Mouse (Mus musculus) right cerebral cortex, postnatal 14 days (tissue): ENCODE measurements around the gene Rdm1.
"Not testable (repeated sequence)": the region's sequence is repeated elsewhere in the genome, so short reads cannot be mapped to it uniquely, and the experiment has no call there.

Experiments used
- DNase-seq: peaks from one replicate; pipeline ENCODE4 v3.0.0; 2022

The Rdm1 gene

DNA sequence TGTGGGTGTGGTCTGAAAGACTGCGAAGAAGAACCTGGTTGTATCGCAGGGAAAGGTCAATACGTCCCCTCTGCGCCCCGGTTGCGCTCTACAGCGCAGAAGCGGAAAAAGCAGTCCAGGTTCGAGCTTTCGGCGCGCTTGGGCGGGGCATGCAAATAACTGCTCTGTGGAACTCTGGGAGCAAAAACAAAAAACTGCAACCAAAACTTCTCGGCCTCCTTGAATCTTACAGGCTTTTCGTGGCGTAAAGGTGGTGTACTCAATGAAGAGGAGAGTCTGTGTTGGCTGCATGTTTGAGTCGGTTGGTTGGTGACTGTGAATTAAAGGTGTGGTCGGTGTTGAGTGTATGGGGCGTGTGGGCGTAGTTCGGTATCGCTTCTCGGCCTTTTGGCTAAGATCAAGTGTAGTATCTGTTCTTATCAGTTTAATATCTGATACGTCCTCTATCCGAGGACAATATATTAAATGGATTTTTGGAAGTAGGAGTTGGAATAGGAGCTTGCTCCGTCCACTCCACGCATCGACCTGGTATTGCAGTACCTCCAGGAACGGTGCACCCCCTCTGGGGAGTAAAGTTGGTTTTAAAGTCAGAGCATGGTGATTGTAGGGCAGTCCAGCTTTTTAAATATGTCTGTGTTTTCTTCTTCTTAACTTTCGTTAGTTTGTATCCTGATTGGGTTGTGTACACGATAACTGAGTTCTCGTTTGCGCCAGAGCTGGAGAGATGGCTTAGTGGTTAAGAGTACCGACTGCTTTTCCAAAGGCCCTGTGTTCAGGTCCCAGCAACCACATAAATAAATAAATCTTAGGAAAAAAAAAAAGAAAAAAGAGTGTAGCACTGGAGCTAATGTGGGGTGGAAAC, at the start of gene Rdm1:
Rdm1 (plus strand) TSS at position 201 of the 862 bp plus-strand sequence.
- DNase-seq, result peak; percentile 84

DNA sequence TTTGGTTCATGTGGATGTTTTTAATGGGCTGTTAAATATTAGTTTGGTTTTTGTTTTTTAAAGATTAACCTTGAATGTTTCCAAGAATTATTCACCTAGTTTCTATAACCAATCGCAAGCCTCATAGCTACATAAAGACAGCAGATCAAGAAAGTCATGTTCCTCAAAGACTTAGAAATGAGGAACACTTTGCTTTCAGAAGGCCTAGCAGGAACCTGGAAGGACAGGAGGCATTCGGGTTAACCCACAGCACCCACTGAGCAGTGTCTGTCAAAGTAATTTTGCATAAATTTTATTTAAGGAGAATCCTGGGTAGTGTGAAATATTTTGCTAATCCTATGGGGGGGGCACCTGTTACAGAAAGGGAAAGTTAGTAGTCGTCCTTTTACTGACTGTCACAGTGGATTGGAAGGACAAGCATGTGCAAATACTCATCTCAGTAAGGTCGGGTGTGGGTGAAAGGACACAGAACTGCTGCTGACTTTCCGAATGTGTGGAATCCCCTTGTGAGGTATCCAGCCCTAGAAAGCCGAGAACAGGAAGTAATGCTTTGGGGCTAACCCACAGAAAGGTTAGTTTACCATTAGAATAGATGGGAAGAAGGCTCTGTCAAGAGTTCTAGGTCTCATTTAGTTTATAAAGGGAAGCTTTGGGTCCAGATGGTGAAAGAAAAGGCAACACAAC, 45.8 kb upstream of the Rdm1 start:
- no peak for DNase-seq

DNA sequence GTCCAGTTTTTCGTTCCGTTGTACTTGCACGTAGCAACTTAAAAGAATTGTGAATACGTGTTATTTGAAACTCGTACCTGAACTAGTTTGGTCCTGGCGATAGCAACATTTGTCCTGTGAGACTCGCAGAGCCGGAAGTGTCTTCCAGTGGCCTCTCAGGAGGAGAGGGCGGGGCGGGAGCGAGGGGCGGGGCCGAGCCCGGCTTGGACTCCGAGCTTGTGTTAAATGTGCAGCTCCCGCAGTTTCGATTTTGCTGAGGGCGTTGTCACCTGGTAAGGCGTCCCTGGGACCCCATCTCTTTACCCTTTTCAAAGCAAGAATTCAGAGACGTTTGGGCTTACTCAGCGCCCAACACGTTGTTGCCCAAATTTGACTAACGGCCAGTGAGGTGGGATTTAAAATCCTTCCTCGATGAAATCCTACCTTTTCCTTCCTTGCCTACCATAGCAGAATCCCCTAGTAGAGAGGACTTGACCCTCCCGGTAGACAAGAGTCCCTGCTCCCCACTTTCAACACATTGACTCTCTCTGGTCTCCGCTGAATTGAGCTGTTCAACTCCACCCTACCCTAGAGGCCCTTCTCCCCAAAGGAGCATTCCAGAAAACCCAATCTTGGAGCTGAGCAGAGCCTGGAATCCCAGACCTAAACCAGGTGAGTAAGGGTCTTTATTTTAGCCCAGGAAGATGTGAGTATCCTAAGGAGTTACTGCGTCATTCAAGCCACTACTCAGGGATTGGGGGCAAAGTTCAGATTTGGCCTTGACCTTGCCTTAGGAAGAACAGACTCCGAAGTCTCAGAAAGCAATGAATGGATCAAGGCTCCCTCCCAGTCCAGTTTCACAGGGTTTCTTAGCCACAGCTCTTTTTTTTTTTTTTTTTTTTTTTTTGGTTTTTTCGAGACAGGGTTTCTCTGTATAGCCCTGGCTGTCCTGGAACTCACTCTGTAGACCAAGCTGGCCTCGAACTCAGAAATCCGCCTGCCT, 44.6 kb upstream of the Rdm1 start, which contains the start of gene Tmem106a:
Tmem106a (plus strand) TSS at position 189 of the 982 bp plus-strand sequence.
- no peak for DNase-seq

DNA sequence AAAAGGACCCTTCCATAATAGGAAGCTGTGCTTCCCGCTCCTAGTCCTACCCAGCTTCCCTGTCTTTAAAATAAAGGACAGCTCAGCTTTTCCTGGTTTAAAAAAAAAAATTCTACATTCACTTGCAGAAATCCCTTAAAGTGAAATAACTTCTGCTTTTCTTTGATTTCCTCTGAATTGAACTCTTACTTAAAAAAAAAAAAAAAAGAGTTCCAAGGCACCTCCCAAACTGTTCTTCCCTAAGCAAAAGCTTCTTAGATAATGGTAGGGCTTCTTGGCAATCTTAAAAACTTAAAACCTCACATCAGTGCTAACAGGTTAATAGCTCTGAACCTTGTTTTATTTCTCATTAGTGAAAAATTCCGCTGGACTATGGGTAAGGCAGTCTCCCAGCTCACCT, 43.8 kb upstream of the Rdm1 start:
- no peak for DNase-seq

DNA sequence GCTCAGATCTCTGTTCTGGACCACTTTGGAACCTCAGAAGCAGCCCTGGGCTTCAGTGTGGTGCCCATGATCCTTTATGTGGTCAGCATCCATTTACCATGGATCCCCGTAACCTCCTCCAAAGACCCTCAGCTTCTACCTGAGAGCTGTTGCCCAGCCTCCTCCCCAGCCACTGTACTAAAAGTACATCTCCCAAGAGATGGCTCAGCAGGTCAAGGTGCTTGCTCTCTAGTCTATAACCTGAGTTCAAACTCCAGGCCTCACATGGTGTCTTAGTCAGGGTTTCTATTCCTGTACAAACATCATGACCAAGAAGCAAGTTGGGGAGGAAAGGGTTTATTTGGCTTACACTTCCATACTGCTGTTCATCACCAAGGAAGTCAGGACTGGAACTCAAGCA, 42.0 kb upstream of the Rdm1 start:
- DNase-seq, result not testable (repeated sequence)

DNA sequence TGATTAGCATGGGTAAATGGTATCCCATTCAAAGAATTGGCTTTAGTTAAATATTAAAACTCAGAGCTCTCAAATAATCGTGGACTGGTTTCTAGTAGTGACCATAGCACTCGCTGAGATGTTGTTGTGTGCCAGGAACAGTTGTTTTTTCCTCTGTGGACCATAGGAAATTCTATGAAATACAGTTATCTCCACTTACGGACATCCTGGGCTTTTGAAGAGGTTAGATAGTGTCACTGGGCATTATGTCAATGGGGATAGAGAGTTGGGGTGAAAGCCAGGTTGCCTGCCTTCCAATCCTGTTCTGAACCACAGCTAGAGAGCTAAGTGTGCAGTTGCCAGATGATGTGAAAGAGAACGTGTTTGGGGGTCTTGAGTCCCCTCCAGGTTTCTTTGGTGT, 41.2 kb upstream of the Rdm1 start:
- no peak for DNase-seq

DNA sequence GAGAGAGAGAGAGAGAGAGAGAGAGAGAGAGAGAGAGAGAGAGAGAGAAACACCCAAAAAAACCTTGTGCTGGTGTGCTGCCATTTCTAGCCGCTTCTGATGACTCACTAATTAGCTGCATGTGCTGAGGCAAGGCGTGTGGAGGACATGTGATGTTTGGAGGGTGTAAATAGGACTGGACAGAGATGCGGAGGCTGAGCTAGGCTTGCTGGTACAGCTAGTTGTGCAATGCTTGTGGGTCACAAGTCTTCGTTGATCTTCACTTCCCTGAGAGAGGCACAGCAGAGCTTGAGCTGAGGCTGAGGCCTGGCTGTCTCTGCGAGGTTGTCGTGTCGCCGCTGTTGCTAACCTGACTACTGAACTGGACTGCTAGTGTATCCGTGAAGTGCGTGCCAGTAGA, 39.3 kb upstream of the Rdm1 start:
- DNase-seq, result peak; percentile 16

DNA sequence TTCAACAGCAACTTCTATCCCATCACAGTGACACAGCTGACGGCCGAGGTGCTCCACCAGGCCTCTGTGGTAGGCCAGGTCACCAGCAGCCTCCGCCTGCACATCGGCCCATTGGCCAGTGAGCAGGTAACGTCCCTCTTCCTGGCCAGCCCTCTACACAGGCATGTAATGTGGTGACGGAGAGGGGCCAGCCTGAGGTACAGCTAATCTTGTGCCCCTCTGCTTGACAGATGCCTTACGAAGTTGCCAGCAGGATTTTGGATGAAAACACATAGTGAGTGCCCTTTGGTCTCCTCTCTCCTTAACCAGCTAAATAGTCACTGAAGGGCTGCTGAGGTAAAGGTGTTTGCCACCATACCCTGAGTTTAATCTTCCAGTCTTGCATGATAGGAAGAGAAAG, 38.1 kb upstream of the Rdm1 start:
- no peak for DNase-seq

DNA sequence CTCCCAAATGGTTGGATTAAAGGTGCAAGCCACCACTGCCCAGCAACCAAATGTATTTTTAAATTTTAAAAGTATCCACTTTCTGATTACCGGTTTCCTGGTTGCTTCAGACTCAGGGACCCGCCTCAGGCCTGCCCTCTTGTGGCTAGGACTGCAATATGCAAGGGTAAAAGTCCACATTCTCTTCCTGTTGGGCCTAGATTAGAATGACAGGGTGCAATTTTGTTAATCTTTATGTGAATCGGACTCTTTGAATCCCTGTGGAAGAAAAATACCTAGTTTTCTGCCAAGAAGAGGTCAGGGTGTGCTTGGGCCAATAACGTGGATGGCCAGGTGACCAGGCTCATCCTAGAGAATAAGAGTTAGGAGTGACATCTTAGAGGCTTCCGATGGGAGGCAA, 37.6 kb upstream of the Rdm1 start:
- DNase-seq, result peak; percentile 56

DNA sequence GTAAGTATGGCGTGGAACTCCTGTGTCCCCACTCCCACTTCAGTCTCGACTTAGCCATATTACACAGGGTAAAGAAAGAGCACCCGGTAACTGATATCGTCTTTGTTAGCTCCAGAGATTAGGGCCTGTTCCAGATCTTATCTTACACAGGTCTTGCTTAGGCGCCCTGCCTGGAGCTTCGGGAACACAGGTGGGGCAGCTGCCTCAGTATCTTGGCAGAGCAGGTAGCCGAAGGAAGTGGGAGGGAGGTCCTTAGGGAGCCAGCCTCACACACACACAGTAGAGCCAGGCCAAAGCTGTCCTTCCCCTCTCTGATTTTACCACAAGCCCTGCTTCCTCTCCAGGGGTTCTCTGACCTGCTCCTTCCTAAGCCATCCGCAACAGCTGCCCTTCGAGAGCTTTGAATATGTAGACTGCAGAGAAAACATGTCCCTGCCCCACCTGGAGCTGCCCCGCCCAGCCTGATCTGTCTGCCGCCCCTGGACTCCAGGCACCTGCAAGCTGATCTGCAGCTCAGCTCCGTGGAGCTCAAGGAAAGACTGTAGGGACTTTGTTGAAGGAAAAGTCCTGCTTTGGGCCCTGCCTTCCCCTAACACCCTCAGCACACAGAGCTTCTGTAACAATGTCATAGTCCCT, 36.9 kb upstream of the Rdm1 start:
- DNase-seq, result no peak

DNA sequence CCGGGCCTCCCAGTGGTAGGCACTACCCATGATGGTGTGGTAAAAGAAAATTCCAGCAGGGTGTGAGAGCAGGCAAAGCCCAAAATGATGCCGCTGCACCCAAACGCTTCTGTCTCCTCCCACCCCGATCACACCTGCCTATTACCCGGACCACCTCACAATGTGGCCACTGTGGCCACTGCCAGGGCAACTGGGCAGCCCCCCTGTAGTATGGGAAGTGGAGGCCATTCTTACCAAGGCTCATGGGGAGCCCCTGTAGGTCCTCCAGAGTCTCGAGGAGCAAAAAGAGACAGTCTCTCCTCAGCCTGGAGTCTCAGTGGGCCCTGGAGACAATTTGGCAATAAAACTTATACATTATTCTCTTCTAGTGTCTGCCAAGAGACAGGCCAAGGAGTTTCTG, 27.8 kb upstream of the Rdm1 start, which contains the start of gene Gm11634:
Gm11634 (minus strand) TSS at position 101 of the 400 bp plus-strand sequence.
- no peak for DNase-seq

DNA sequence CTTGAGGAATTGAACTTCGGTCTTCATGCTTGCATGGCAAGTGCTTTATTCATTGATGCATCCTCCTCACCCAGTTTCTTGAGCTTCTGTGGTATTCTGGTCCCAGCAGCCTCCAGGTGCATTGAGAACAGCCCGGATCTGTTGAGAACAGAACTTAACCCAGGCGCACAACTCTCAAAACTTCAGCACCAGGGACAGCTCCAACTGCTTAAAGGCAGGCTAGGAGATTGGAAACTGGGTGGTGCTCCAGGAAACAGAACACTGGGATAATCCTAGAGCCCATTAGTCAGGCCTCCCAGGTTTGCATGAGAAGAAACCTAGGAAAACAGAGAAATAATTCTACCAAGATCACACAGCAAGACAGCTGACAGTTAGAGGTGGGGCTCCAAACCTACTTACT, 24.5 kb upstream of the Rdm1 start:
- no peak for DNase-seq

DNA sequence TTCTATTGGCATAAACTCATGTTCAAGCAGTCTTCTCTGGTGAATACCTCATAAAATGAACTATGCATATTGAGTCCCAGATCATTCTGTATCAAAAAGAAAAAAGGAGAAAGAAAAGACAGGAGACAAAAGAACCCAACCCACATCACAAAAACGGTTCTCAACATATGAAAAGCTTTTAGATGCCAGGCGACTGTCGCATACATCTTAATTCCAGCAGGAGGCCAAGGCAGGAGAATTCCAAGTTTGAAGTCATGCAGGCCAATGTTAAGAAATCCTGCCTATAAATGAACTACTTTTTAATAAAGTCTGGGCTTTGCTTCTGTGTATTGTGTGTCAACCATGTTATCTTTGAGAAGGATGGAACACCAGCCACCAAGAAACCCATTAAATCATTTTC, 22.9 kb upstream of the Rdm1 start:
- no peak for DNase-seq

DNA sequence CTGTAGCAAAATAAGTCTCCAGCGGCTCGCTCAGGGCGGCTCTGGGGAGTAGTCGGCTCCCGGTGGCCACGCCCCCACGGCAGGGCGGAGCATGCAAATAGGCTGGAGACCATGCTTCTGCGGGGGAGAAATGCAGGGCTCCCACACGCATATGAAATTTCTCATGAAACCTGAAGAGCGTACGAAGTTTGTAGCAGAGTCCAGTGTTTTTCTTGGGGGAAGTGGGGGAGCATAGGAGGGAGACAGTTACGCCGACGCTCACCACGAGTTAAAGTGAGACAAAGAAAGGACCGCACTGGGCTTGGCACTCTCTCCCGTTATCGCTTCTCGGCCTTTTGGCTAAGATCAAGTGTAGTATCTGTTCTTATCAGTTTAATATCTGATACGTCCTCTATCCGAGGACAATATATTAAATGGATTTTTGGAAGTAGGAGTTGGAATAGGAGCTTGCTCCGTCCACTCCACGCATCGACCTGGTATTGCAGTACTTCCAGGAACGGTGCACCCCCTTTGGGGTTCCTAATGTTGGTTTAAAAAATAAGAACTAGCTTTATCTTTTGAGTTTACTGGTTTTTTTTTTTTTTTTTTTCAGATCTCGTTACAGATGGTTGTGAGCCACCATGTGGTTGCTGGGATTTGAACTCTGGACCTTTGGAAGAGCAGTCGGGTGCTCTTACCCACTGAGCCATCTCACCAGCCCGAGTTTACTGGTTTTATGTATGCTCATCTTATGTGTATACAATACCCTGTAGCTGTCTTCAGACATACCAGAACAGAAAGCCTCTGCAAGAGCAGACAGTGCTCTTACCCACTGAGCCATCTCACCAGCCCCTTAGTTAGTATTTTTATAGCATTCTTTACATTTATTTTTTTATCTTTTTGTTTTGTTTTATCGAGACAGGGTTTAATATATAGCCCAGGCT, 22.2 kb upstream of the Rdm1 start:
- peak; percentile 45 for DNase-seq

DNA sequence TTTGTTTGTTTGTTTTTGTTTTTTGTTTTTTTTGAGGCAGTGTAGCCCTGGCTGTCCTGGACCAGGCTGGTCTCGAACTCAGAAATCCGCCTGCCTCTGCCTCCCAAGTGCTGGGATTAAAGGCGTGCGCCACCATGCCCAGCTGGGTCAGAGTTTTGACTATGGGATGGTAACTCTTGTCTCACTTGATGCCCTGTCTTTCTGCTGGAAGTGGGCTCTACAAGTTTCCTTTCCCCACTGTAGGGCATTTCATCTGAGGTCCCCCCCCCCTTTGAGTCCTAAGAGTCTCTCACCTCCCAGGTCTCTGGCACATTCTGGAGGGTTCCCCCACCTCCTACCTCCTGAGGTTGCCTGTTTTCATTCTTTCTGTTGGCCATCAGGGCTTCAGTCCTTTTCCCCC, 19.9 kb upstream of the Rdm1 start:
- not testable (repeated sequence) for DNase-seq

DNA sequence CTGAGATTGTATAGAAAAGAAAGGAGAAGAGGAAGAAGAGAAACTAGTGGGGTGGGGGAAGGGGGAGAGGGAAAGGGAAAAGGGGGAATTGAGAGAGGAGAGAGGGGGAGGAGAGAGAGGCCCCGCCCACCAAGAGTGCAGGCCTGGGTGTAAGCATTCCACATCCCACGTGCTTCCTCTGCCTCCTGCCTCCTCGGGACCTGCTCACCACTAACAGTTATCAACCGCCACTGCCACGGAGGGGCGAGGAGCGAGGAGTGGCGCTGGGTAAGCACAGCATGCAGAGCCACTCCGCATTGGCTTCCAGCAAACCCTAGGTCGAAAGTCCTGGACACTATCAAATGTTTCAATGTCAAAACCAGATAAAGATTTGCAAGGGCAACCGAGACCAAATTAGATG, 16.6 kb upstream of the Rdm1 start:
- no peak for DNase-seq

DNA sequence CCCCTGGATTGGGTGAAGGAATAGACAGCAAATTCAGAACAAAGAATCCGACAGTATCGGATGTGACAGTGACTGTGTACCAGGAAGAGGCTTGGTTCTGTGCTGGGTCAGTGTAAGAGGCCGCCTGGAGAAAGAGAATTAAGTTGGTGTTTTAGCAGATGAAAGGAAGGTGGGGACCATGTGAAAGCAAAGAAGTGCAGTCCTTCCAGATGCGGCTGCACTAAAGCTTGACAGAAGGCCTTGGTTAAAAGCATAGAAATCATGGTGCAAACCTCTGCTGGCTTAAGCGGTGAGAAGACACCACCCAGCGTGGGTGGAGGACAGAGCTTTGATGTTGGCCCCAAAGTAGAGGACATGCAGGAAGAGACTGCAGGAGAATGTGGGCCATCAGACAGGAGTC, 13.4 kb upstream of the Rdm1 start:
- DNase-seq, result no peak

DNA sequence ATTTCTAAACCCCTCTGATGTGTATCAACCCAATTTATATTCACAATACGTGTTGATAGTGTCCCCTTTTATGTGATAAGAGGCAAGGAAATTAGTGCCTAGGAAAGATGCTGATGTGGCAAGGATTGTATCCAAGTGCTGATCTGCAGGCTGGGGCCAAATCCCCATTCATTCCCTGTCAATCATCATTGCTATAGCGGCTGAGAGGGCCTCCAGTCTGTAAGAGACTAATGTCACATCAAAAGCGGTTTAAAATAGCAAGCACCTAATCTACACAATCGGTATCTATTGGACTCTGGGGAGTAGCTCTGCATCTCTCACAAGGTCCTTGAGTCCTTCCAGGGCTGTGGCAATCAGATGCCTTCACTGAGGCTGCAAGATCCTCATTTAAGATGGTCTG, 12.9 kb upstream of the Rdm1 start:
- DNase-seq, result no peak

DNA sequence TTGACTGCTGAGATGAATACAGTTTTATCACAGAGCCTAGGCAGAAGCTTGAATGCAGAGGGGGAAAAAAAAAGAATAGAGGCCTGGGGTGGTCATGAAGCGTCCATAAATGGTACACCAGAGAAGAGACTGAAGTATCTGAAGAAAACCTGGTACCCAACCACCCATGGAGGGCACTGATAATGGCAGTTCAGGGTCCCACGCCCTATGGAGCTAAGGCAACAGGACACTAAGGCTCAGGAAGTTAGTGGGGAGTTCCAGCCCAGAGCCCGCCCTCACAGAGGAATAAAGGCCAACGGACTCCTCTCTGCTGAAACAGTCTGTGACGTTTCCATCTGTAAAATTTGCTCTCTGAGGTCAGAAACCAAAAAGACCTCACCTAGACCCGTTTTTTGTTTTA, 11.6 kb upstream of the Rdm1 start:
- no peak for DNase-seq

DNA sequence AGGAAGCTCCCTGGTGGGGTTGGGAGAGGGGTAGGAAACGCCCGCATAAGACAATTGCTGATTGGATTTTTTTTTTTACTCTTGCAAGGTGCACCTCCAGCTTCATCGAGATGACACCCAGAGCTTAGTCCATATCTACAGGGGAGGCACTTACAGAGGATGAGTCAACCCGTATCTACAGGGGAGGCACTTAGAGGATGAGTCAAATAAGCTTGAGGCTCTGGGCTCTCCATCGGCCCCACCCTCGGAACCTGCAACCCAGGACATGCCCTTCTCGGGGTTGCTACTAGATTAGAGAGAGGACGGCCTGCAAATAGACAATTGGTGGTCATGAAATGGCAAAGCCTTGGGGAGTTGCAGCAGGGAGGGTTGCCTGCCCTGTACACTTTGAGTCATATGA, 10.9 kb upstream of the Rdm1 start:
- no peak for DNase-seq
